Mouse (Mus musculus) layer of hippocampus, postnatal 25 days (tissue): ENCODE measurements at regions not wholly inside any gene's neighbourhood (a gene's known extent, or its start where the extent isn't known, plus 50 kb on each side); places are given as distances from the start of the nearest gene placed in this dataset.

Experiments
- DNase-seq, 2 experiments: peaks; one replicate each; pipeline ENCODE4 v3.0.0; 2022; ENCODE audit warnings: mixed read lengths in 2 of 2, low spot score in 1 of 2; ENCODE audit errors: extremely low spot score in 1 of 2

DNA sequence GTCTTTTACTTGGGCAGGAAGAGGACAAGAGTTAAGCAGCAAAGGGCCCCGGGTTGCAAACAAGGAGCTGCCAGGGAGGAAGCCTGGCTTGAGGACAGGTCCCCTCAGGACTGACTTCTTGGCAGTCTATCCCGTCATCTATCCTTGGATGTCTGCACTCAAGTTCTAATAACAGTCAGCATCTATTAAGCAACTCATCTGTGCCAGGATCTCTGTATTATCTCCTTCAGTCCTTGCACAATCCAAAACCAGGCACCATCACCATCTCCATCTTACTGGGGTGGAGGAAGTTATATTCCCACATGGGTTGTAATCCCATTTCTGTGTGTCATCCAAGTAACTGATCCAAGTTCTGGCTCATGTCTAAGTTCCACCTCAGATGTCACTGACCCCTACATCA is 87.1 kb upstream of the Lifr start:
- DNase-seq, result no peak

DNA sequence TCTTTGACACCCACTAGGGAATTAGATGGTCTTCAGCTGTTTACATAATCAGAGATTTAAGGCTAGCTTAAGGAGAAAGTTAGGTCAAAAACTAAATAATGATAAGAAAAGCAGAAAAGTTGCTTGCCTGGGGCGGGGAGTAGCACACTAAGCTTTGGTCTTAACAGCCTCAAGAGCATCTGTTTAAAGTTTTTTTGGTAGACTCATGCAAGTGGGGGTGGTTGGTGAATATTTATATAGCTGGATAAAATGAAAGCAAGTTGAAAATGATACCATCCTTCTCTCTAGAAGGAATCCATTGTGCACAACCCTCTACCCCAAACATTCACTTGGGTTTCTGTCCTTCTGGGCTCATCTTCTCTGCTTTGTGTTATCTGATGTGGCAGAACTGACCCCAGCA is 85.3 kb upstream of the Lifr start:
- DNase-seq, result no peak

DNA sequence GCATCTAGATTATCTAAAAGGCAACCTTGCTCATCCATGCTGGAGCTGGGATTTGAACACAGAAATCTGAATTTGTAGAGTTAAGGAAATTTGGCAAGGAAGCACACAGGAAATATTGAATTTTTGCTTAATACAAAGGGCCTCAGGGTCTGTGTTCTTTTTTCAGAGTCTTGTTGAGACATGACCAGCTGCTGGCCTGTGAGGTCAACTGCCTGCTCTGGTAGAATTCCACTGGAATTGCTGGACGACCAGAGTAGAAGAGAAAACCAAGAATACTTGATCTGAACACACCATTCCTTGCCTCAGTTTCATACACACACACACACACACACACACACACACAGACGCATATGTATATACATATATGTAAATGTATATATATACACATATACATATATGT is 84.1 kb upstream of the Lifr start:
- DNase-seq, result no peak

- DNase-seq, result no peak
These were observed 81.6 kb upstream of the Lifr start for GRCm38 (mm10) chr15:7008725-7009380.

DNA sequence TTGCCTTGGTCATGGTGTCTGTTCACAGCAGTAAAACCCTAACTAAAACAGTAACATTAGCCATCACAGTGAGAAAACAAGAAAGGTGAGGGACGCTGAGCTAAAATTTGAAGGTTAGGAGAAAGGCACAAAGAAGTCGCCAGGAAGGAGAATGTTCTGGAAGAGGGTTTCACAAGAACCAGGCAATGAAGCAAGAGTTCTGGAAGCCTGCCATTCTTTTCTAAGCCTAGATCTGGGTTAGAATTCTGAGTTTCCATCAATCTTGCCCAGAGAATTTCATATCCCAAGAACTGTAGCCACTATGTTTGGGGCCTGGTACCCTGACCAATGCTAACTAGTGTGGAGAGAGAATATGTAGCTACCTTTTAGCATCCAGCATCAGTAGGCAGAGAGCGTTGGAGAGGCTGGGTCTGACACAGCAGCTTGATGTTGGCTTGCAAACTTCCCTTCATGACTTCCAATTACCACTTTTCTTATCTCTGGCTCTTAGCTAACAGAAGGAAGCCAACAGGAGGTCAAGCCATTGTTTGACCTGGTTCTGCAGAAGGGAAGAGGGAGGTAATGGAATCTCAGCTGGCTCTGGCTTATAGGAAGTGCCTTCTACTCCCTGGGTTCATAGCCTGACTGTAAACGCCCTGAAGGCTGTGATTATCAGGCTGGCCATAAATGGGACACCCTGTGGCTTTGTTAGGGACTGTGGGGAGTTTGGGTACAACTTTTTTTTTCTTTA is 79.3 kb upstream of the Lifr start:
- no peak for DNase-seq

GRCm38 (mm10) chr15:7011696-7012070 is 78.7 kb upstream of the Lifr start:
- no peak for DNase-seq

DNA sequence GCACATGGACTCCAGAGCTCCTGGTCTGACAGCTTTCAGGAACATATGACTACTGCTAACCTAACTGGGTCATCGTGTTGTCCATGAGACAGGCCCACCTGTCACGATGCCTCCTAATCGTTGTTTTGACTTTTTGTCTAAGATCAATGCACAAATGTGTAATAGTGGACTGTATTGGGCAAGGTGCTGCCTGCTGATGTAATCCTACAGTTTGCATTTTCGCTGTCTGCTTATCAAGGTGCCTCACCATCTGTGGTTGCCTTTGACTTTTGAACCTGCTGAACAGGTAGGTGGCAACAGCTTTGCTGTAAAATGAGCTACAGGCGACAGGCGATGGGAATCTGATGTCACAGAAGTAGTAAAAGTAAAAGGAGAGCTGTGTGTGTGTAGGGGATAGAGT is 78.0 kb upstream of the Lifr start:
- DNase-seq, result no peak

DNA sequence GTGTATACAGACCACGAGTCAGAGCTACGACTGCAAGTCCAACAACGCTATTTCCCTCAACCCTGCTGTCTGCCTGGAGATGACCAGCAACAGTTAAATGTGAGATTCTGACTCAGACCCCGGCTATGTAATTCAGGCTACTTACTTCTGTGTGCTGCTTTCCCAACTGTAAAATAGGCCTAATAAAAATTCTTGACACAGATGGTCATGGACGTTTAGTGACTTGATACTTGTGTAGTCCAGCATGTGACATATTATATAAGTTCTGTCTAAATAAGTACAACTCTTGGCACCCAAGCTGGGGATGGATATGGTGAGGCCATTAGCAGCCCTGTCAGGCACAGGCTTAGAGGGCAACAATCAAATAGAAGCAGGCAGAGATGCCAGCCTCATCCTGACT is 77.4 kb upstream of the Lifr start:
- no peak for DNase-seq

- no peak for DNase-seq
These were observed 75.4 kb upstream of the Lifr start for GRCm38 (mm10) chr15:7014984-7015383.

DNA sequence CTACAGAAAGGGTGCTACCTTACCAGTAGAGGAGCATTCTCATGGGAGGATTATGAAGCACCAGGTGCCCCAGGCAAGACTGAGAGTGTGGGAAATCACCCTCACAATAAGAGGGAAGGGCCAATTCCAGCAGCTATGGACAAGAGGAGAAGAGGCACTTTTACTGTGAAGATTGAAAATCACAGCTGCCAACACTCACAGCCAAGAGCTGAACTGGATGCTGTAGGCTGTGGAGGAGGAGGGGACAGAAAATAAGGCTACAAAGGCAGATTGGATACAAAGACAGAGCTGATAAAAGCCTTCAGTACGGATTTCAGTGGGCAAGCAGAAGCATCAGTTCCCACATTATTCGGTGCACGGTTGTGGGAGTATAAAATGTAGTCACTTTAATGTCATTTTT is 74.4 kb upstream of the Lifr start:
- no peak for DNase-seq

DNA sequence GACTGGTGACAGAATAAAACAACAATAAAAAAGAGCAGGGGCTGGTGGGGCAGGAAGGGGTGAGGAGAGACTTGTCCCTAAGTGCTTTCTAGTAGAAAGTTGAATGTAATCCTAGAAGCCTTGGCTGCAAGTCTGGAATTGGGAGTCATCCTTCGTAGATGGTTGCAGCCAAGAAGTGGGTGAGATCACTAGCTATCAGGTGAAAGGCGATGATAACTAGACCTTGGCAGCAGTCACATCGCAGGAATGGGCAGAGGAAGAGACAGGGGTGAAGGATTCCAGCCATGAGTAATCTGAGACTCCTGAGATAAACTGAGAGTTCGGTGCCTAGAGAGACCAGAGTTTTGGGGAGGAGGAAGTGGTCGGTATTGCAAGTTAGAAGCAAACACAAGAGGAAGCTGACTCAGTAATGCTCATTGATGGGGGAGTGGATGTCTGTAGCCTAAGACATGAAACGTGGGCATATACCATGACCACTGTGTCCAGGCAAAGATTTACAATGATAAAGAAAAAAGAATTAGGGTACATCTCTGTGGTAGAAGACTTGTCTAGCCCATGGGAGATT is 73.1 kb upstream of the Lifr start:
- no peak for DNase-seq

DNA sequence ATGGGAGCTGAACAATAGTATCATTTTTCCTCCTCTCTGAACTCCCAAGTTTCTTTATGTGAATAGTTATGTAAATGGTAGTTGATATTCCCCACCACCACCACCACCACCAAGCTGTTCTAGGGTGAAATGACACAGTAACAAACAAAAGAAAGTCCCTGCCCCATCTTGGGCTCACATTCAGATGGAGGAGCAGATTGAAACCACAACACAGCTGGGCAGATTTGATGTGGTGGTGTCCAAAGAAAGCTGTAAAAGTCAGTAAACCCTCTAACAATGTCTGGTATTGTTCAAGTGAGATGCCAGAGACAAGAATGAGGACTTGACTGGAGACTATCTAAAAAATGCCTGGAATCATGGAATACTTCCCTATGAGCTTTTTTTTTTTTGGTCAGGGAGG is 67.8 kb upstream of the Lifr start:
- DNase-seq, result no peak

- DNase-seq, result no peak
These were observed 65.2 kb upstream of the Lifr start for GRCm38 (mm10) chr15:7025194-7025593.

GRCm38 (mm10) chr15:7031297-7032043 is 58.9 kb upstream of the Lifr start:
- DNase-seq, result no peak

DNA sequence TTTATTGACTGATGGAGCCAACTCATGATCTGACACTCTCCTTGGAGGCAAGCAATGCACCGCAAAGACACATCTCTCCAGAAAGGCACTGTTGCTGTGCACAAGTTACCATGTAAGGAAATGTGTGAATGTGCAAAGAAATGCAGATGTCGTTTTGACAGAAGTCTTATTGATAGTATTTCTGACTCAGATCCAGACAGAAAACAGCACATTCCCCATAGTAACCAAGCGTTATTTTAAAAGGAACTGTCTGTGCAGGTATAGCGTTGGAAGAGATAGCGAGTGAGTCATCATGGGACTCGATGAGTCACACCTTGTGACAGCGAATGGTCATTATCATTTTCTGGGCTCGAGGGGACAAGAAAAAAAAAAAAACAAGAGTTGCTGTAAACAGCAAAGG is 52.9 kb upstream of the Lifr start:
- no peak for DNase-seq

DNA sequence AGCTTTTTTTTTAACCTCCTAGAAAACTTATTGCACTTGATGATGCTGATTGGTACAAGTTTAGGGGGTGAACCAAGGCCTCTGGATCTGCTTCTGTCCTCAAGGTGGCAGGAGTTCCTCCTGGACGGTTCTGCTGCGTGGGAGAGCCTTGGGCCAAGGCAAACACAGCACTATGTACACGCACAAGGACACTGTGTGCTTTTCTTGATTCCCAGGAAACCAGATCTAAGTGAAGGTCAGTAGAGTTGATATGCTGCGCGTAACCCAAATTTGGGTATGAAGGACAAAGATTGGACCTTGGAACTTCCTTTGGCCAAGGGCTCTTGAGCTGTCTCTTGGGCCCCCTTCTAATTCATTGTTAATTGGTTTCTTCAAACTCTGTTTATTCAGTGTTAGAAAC is 51.3 kb upstream of the Lifr start:
- no peak for DNase-seq

DNA sequence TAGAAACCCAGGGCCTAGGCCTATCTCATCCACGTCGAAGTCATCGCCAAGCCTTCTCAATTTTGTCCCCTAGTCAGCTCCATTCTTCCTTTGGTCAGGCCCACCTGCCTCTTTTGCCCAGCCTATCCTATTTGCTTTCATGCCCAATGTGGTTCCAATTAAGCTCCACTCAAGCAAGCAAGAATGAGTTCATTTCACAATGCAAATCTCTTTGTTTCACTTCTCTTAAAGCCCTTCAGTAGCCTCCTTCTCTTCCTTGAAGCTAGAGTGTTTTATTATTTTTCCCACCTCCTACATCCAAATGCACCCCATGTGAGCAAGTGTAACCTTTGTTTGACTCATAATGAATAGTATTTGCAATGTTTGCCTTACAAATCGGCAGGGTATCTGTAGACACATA is 50.6 kb upstream of the Lifr start:
- DNase-seq, result no peak
